Mouse (Mus musculus): ENCODE results near the gene Ddx3x. TPM values are rescaled to one million over a fixed set of nuclear protein-coding genes. Genes with fewer than 3 reads are reported as not detected.

Ddx3x gene
- 974 TPM for polyA plus RNA-seq (2014; fragmentation: Illumina TruSeq; extraction: RNeasy Lipid Tissue Mini Kit (QIAGEN cat#74804))

GRCm38 (mm10) chrX:13280409-13281328 lies at the start of gene Ddx3x:
Gene Ddx3x, plus strand, starts transcription at chrX:13280970.

Other genes with a start within 250 kb of the Ddx3x start
- 474 TPM for gene Usp9x, start 209.5 kb upstream of the Ddx3x start, polyA plus RNA-seq (2014; fragmentation: Illumina TruSeq; extraction: RNeasy Lipid Tissue Mini Kit (QIAGEN cat#74804))
- 0.54 TPM for gene Nyx, start 185.1 kb downstream of the Ddx3x start, polyA plus RNA-seq (2014; fragmentation: Illumina TruSeq; extraction: RNeasy Lipid Tissue Mini Kit (QIAGEN cat#74804))